Mouse (Mus musculus): ENCODE results near the gene Krtap24-1. TPM values are rescaled to one million over a fixed set of nuclear protein-coding genes. Genes with fewer than 3 reads are reported as not detected.

Krtap24-1 gene
- polyA plus RNA-seq, 1 experiment from 2014 or later, result not detected

GRCm38 (mm10) chr16:88600303-88600702 is 11.8 kb downstream of the Krtap24-1 start:
- ATAC-seq (ENCODE audit: low FRiP score, low read depth), result no peak
- Histone ChIP-seq H3K4me1 (no peaks in the 10 kb centered on the region), H3K4me2 (replicated peaks) (peak overlapping the region; percentile 33), H3K4me3 (no peak overlapping the region), H3K27ac (no peak overlapping the region), H3K36me3 (no peaks in the 10 kb centered on the region), H3K27me3 (replicated peaks) (no peaks in the 10 kb centered on the region), H3K9ac (no peak overlapping the region), H3K9me3 (no peaks in the 10 kb centered on the region)
- 54% methylated on average over 8 of the region's 8 CpGs for WGBS

GRCm38 (mm10) chr16:88599504-88600237 is 12.4 kb downstream of the Krtap24-1 start:
- Histone ChIP-seq H3K4me2 (replicated peaks) (peak overlapping the region; percentile 33), H3K9ac (no peak overlapping the region), H3K27me3 (replicated peaks) (no peaks in the 10 kb centered on the region), H3K4me3 (no peak overlapping the region), H3K4me1 (no peaks in the 10 kb centered on the region), H3K36me3 (no peaks in the 10 kb centered on the region), H3K9me3 (no peaks in the 10 kb centered on the region), H3K27ac (no peak overlapping the region)
- 0 out of 2 replicates have a peak, but pooled peaks have one; percentile 33 for ATAC-seq (ENCODE audit: low FRiP score, low read depth)
- whole genome bisulfite sequencing, result 20% methylated on average over 16 of the region's 16 CpGs

GRCm38 (mm10) chr16:88592758-88593157 is 19.3 kb downstream of the Krtap24-1 start:
- Histone ChIP-seq H3K4me3 (no peak overlapping the region), H3K27ac (no peak overlapping the region), H3K9ac (no peak overlapping the region), H3K4me1 (no peaks in the 10 kb centered on the region), H3K27me3 (replicated peaks) (no peaks in the 10 kb centered on the region), H3K4me2 (replicated peaks) (no peak overlapping the region), H3K36me3 (no peaks in the 10 kb centered on the region), H3K9me3 (no peaks in the 10 kb centered on the region)
- ATAC-seq (ENCODE audit: low FRiP score, low read depth), result no peak

GRCm38 (mm10) chr16:88583338-88583737 is 28.7 kb downstream of the Krtap24-1 start:
- Histone ChIP-seq H3K4me2 (replicated peaks) (no peak overlapping the region), H3K9me3 (no peaks in the 10 kb centered on the region), H3K9ac (no peak overlapping the region), H3K27me3 (replicated peaks) (no peaks in the 10 kb centered on the region), H3K36me3 (no peaks in the 10 kb centered on the region), H3K4me1 (no peaks in the 10 kb centered on the region), H3K27ac (no peak overlapping the region), H3K4me3 (no peak overlapping the region)
- ATAC-seq (ENCODE audit: low FRiP score, low read depth), result no peak
- WGBS, result 88% methylated on average over 9 of the region's 9 CpGs

GRCm38 (mm10) chr16:88575885-88576679 is 36.0 kb downstream of the Krtap24-1 start:
- 78% methylated on average over 4 of the region's 4 CpGs for WGBS
- no peak for ATAC-seq (ENCODE audit: low FRiP score, low read depth)
- H3K27ac ChIP-seq, result no peak overlapping the region
- H3K4me1 ChIP-seq, result no peaks in the 10 kb centered on the region
- H3K9ac ChIP-seq, result no peak overlapping the region
- no peaks in the 10 kb centered on the region for H3K27me3 ChIP-seq (replicated peaks)
- H3K4me3 ChIP-seq, result no peak overlapping the region
- no peaks in the 10 kb centered on the region for H3K36me3 ChIP-seq
- no peaks in the 10 kb centered on the region for H3K9me3 ChIP-seq
- no peak overlapping the region for H3K4me2 ChIP-seq (replicated peaks)

- no peaks in the 10 kb centered on the region for H3K4me1 ChIP-seq
- H3K9ac ChIP-seq, result no peak overlapping the region
- 90% methylated on average over 5 of the region's 5 CpGs for WGBS
- no peak for ATAC-seq (ENCODE audit: low FRiP score, low read depth)
- H3K36me3 ChIP-seq, result no peaks in the 10 kb centered on the region
- no peak overlapping the region for H3K27ac ChIP-seq
- H3K4me2 ChIP-seq (replicated peaks), result no peak overlapping the region
- no peak overlapping the region for H3K4me3 ChIP-seq
- no peaks in the 10 kb centered on the region for H3K9me3 ChIP-seq
- H3K27me3 ChIP-seq (replicated peaks), result no peaks in the 10 kb centered on the region
These were observed 39.1 kb downstream of the Krtap24-1 start for GRCm38 (mm10) chr16:88572904-88573404.

- H3K27ac ChIP-seq, result no peak overlapping the region
- H3K4me2 ChIP-seq (replicated peaks), result no peak overlapping the region
- no peak for ATAC-seq (ENCODE audit: low FRiP score, low read depth)
- no peak overlapping the region for H3K4me3 ChIP-seq
- no peaks in the 10 kb centered on the region for H3K4me1 ChIP-seq
- no peaks in the 10 kb centered on the region for H3K36me3 ChIP-seq
- H3K27me3 ChIP-seq (replicated peaks), result no peaks in the 10 kb centered on the region
- H3K9me3 ChIP-seq, result no peaks in the 10 kb centered on the region
- H3K9ac ChIP-seq, result no peak overlapping the region
These were observed 41.9 kb downstream of the Krtap24-1 start for GRCm38 (mm10) chr16:88570136-88570535.

GRCm38 (mm10) chr16:88569732-88570131 is 42.3 kb downstream of the Krtap24-1 start:
- Histone ChIP-seq H3K36me3 (no peaks in the 10 kb centered on the region), H3K4me3 (no peak overlapping the region), H3K9ac (no peak overlapping the region), H3K27me3 (replicated peaks) (no peaks in the 10 kb centered on the region), H3K9me3 (no peaks in the 10 kb centered on the region), H3K4me2 (replicated peaks) (no peak overlapping the region), H3K27ac (no peak overlapping the region), H3K4me1 (no peaks in the 10 kb centered on the region)
- ATAC-seq (ENCODE audit: low FRiP score, low read depth), result no peak
- WGBS, result 87% methylated on average over 3 of the region's 3 CpGs

GRCm38 (mm10) chr16:88569096-88569495 is 43.0 kb downstream of the Krtap24-1 start:
- ATAC-seq (ENCODE audit: low FRiP score, low read depth), result no peak
- H3K27me3 ChIP-seq (replicated peaks), result no peaks in the 10 kb centered on the region
- H3K9ac ChIP-seq, result no peak overlapping the region
- H3K9me3 ChIP-seq, result no peaks in the 10 kb centered on the region
- H3K27ac ChIP-seq, result no peak overlapping the region
- 76% methylated on average over 1 of the region's 1 CpGs for WGBS
- H3K4me3 ChIP-seq, result no peak overlapping the region
- H3K4me2 ChIP-seq (replicated peaks), result no peak overlapping the region
- H3K36me3 ChIP-seq, result no peaks in the 10 kb centered on the region
- no peaks in the 10 kb centered on the region for H3K4me1 ChIP-seq

GRCm38 (mm10) chr16:88563045-88563913 is 48.8 kb downstream of the Krtap24-1 start, which contains the start of gene Cldn8:
Gene Cldn8, minus strand, starts transcription at chr16:88563183.
- ATAC-seq (ENCODE audit: low FRiP score, low read depth), result no peak
- H3K4me2 ChIP-seq (replicated peaks), result no peak within 1 kb of the TSS
- H3K4me3 ChIP-seq, result no peak within 1 kb of the TSS
- no peaks in the 10 kb centered on the region for H3K4me1 ChIP-seq
- no peaks in the 10 kb centered on the region for H3K27me3 ChIP-seq (replicated peaks)
- no peak within 1 kb of the TSS for H3K27ac ChIP-seq
- H3K36me3 ChIP-seq, result no peaks in the 10 kb centered on the region
- H3K9ac ChIP-seq, result no peak within 1 kb of the TSS
- H3K9me3 ChIP-seq, result no peaks in the 10 kb centered on the region
- 76% methylated on average over 6 of the region's 6 CpGs for WGBS

GRCm38 (mm10) chr16:88561617-88562164 is 50.4 kb downstream of the Krtap24-1 start:
- ATAC-seq (ENCODE audit: low FRiP score, low read depth), result no peak
- no peaks in the 10 kb centered on the region for H3K4me1 ChIP-seq
- H3K27me3 ChIP-seq (replicated peaks), result no peaks in the 10 kb centered on the region
- H3K4me2 ChIP-seq (replicated peaks), result no peak overlapping the region
- no peak overlapping the region for H3K4me3 ChIP-seq
- H3K27ac ChIP-seq, result no peak overlapping the region
- H3K9me3 ChIP-seq, result no peaks in the 10 kb centered on the region
- WGBS, result 64% methylated on average over 6 of the region's 6 CpGs
- no peak overlapping the region for H3K9ac ChIP-seq
- H3K36me3 ChIP-seq, result no peaks in the 10 kb centered on the region
